Comparison of ENCODE assay signal across 9 mouse cellular contexts in genomic region chr19:11537336-11537735, GRCm38 (mm10). TPM values are rescaled to one million over a fixed set of nuclear protein-coding genes. Genes with fewer than 3 reads are reported as not detected.
DNase-seq lines count a peak whose midpoint lies in the region.
"Had no signal": no experiment of that assay in that cellular context is flagged by ENCODE, and none has a peak within 500 bp of the region (broad histone marks: within the 10 kb centered on the region; RNA-seq: fewer than 3 reads in every experiment).

No protein-coding gene starts in this region.

- intact Hi-C loops in heart, postnatal 25 days (cut with DNase I) = no loop called here
- intact Hi-C loops in heart, postnatal 14 days (cut with DNase I) = no loop called here

- peak; percentile 48 to 53 for DNase-seq in heart, adult 18-20 months
- no peak for DNase-seq in heart, postnatal 25 days (ENCODE audit: low spot score)
- peak; percentile 53 for DNase-seq in testis, postnatal 10 days (ENCODE audit: low spot score)
- no peak for DNase-seq in testis, postnatal 14 days (ENCODE audit: low spot score)
- peak; percentile 23 to 42 for DNase-seq in heart, postnatal 14 days
- peak; percentile 4 for DNase-seq in yolk sac, embryonic 10.5 days (ENCODE audit: low spot score)
- no peak for DNase-seq in urinary bladder, adult 18-20 months (ENCODE audit: low spot score in 2 of 2)
- DNase-seq in frontal cortex, postnatal 36 days (ENCODE audit: low spot score in 2 of 2) = no peak

RNA-seq across cellular contexts. Expression of gene Ms4a4d, which starts 0.7 kb away (rescaled TPM):
- 1 to 10 TPM; 5.4 to 6.7 TPM for total RNA-seq in heart, adult 18-20 months (2021)
- total RNA-seq in heart, postnatal 25 days (2021) = 10 to 100 TPM in 1 of 2 experiments, 1 to 10 TPM in 1; 5.6 to 10.3 TPM
- 1 to 10 TPM; 4.0 to 6.4 TPM for total RNA-seq in heart, postnatal 14 days (2021)
- total RNA-seq: layer of hippocampus, postnatal 14 days had no signal

RNA-seq across cellular contexts. Expression of gene Ms4a6b, which starts 21.0 kb away (rescaled TPM):
- total RNA-seq in heart, adult 18-20 months (2021) = 1 to 10 TPM; 7.0 to 9.7 TPM
- 1 to 10 TPM; 5.7 to 6.1 TPM for total RNA-seq in heart, postnatal 25 days (2021)
- total RNA-seq in heart, postnatal 14 days (2021) = 1 to 10 TPM; 5.9 to 7.1 TPM

RNA-seq across cellular contexts. Expression of gene Gm8369, which starts 51.6 kb away (rescaled TPM):
- under 1 TPM in 1 of 2 experiments, not detected in 1; 0.82 TPM for total RNA-seq in heart, adult 18-20 months (2021)
- not detected for total RNA-seq in heart, postnatal 25 days (2021)
- total RNA-seq in heart, postnatal 14 days (2021) = under 1 TPM in 1 of 2 experiments, not detected in 1; 0.22 TPM

Comparison
In these comparisons a context has a peak if more than half of its experiments do, and no peak if none do; other contexts are left out.
1. DNase-seq: peak in heart, adult 18-20 months (2 of 2), testis, postnatal 10 days (single experiment), heart, postnatal 14 days (2 of 2) and yolk sac, embryonic 10.5 days (single experiment); none in heart, postnatal 25 days (single experiment), testis, postnatal 14 days (single experiment), urinary bladder, adult 18-20 months (0 of 2) and frontal cortex, postnatal 36 days (0 of 2).